Mouse (Mus musculus): ENCODE data around the gene Cic.

DNA sequence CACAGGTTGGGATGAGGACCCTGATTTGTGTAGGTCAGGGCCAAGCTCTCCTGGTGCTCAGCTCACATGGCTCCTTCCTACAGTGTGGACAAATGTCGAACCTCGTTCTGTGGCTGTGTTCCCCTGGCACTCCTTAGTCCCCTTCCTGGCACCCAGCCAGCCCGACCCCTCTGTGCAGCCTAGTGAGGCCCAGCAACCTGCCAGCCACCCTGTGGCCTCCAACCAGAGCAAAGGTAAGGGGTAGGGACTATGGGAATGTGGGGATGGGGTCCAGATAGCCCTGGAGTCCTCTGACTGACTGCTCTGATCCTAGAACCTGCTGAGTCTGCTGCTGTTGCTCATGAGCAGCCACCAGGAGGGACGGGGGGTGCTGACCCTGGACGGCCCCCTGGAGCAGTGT, 17.3 kb downstream of the Cic start:
- no peak for TF ChIP-seq CTCF (IDR thresholded peaks at IDR 0.05; ENCODE audit: borderline replicate concordance, control insufficient read depth, extremely low read depth, insufficient read depth, low read length, poor library complexity)
- TF ChIP-seq POLR2A (IDR thresholded peaks at IDR 0.05; ENCODE audit: control insufficient read depth, extremely low read depth, insufficient read depth, low read length, poor library complexity), result no peak

All from thymus, adult 2 months (tissue).